Mouse (Mus musculus) gastrocnemius, postnatal 36 days (tissue): ENCODE measurements at regions not wholly inside any gene's neighbourhood (a gene's known extent, or its start where the extent isn't known, plus 50 kb on each side); places are given as distances from the start of the nearest gene placed in this dataset.
A peak's percentile ranks its signal among the peaks of the same experiment; 100 is the strongest.

Experiments used
- DNase-seq, 2 experiments: peaks; one replicate each; pipeline ENCODE4 v3.0.0; 2022
- intact Hi-C: fragments of 180-260 bp; cut with DNase I; formaldehyde crosslinking; loops from one replicate; pipeline ENCODE4 v1.15.1; 2025

- DNase-seq, result no peak
- intact Hi-C loops, result no loop called here
Measured at GRCm38 (mm10) chr14:25342865-25343565, 116.0 kb upstream of the Zmiz1 start.

DNA sequence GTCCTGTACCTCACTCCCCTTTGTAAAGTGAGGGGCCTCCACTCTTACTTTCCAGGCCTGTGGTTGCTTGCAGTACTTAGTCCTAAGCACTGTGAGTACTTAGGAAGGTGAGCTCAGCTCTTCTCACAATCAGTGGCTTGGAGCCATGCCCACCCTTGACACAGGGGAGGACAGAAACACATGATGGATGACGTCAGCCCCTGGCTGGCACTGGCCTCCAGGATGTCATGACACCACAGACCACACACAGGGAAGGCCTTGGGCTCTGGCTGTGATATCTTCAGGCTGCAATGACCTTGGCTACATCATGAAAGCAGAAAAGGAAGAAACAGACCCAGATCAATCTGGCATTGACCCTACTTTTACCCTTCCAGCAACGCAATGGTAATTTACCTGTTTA lies 113.0 kb upstream of the Zmiz1 start:
- DNase-seq, result no peak

GRCm38 (mm10) chr14:25346813-25347610 lies 112.0 kb upstream of the Zmiz1 start:
- intact Hi-C loops, result no loop called here
- DNase-seq, result no peak

More for the DNA sequence above, 113.0 kb upstream of the Zmiz1 start:
- intact Hi-C loops, result no loop called here

DNA sequence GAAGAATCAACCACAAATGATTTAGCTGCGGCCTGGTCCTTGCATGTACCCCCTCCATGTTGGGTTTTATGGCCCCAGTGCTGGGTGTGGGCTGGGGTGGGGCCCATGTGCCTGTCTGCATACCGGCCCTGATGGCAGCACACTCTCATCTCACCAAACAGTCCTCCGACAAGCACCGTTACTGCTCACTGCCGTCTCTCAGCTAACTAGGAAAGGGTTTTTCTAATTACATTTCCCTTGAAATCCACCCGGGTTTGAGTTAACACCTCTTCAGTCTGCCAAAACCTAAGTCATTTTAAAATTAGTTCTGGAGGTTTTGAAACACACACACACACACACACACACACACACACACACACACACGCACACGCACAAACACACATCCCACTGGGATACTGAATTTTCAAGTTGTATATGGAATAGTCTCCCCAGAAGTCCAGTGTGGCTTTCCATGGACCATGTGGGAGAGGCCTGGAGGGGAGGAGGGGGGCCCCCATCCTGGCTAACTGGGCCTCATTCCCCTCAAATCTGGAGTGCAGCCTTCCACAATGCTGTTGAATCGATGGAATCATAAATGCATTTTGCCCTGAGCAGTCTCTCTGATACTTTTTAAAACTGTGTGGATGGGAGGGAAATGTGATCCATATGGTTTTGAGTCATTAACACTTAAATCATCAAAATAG lies 108.6 kb upstream of the Zmiz1 start:
- intact Hi-C loops, result no loop called here
- no peak for DNase-seq

- DNase-seq, result peak; percentile 73 to 82
- intact Hi-C loops, result no loop called here
Measured at GRCm38 (mm10) chr14:25353804-25354203, 105.2 kb upstream of the Zmiz1 start.

DNA sequence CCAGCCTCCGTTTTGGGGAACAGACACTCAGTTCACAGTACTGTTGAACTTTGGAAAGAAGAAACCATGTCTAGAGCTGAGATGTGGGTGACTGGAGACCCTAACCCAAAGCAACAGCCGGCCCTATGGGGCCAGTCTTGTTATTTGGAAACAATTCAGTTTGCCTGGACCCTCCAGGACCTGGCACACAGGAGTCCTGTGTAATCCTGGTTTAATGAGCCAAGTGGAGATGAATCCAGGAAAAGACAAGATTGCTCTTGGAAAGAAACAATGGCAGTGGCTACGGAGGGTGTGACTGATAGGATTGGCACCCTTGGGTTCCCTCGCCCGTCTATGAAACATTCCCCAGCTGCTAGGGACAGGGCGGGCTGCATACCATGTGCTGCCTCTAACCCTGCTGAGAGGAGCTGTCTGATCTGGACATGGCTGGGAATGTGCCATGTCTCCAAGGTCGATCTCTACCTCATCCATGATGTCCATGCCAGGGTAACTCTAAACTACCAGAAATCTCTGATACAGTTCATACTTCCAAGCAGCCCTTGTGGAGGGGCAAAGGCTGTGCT lies 104.6 kb upstream of the Zmiz1 start:
- intact Hi-C loops, result no loop called here
- DNase-seq, result no peak

GRCm38 (mm10) chr14:25357805-25358204 lies 101.2 kb upstream of the Zmiz1 start:
- intact Hi-C loops, result no loop called here

GRCm38 (mm10) chr14:25359824-25360294 lies 99.1 kb upstream of the Zmiz1 start:
- intact Hi-C loops, result no loop called here
- DNase-seq, result peak; percentile 66

More at GRCm38 (mm10) chr14:25357805-25358204, 101.2 kb upstream of the Zmiz1 start:
- no peak for DNase-seq

GRCm38 (mm10) chr14:25360726-25361125 lies 98.3 kb upstream of the Zmiz1 start:
- intact Hi-C loops, result no loop called here
- DNase-seq, result no peak

GRCm38 (mm10) chr14:25361129-25361528 lies 97.9 kb upstream of the Zmiz1 start:
- no peak for DNase-seq
- intact Hi-C loops, result no loop called here

DNA sequence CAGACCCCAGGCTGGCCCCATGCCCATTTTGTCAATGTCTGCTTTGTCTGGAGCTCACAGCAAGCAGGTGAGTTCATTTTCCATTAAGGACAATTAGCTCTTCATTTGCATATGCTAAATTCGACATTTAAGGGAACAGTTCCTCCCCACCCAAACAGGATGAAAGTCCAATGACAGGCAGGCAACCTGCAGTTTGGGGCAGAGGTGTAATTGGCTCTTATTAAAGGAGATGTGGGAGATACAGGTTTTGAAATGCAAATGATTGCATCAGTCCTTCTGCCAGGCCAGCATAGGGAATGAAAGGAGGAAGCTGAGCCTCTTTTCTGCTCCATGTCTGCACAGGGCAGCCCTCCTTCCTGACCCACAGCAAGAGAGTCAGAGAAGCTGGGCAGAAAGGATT lies 96.2 kb upstream of the Zmiz1 start:
- no peak for DNase-seq
- intact Hi-C loops, result no loop called here

DNA sequence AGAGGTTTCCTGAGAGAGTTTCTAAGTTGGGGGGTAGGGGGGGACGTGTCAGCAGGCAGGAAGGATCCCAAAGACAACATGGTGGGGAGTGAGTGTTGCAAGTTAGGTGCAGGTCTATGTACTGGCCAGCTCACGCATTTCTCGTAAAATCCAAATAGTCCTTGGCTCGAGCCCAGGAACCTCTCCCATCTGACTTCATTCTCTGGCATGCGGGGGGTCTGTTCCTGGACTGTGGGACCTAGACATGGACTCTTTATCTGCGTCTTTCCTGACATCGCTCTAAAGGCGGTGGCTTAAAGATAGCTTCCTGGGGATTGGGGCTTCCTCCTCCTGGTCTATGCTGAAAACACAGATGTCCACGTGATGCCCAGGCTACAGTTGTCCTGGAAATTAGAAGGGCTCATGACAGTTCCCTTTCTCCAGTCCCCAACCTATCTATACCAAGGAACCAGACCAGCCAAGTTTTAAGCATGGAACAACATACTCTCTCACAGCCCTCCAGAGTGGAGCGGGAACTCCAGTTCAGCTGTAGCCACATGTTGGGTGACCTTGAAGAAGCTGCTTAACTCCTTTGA lies 93.7 kb upstream of the Zmiz1 start:
- intact Hi-C loops, result no loop called here
- DNase-seq, result peak in 1 of 2 experiments; percentile 52

DNA sequence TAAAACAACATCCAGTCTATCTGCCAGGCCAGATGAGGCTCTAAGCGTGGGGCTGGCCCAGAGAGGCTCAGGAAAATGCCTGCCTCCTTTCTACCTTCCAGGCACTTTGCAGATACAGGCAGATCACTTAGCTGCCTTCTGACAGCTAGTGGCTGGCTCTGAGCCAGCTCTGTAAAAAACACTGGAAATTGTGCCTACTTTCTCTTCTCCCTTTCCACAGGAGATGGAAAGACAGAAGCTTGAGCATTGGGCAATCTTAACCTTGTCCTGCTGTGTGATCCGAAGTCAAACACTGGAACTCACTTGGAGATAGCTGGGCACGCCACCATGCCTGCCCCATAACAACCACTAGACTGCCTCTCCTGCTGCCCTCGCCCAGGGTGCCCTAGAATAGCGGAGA lies 93.0 kb upstream of the Zmiz1 start:
- intact Hi-C loops, result no loop called here
- DNase-seq, result no peak

DNA sequence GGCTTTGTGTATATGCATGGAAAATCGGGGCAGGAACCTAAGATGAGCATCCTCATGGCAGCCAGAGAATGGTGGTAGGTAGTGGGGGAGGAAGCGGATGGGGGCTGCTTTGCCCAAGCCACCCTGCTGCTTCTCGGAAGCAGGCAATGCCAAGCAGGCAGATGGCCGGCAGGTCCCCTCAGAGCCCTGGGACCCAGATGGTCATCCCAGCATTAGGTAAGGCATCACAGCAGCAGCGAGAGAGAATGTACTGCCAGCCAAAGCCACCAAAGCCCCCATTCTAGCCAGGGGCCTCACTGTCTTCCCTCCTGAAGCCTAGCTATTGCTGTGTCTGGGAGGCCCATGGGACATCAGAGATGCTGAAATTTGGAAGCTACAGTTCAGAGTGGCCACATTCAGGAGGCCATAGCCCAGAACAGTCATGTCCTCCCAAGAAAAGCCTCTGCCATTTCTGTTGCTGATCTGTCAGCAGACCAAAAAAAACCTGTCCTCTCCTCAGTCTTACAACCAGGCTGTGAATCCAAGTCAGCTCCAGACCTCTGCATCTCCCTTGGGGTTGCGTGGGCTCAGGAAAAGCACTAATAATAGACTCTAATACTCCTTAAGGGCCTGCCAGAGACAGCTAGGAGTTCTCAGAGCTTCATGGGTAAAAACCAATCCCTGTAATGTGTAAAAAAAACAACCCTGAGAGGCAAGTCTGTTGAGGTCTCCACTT lies 88.5 kb upstream of the Zmiz1 start:
- DNase-seq, result no peak
- intact Hi-C loops, result loop anchor here (1.0 kb wide), 1 partner anchor 89 kb away; the partner anchor contains the start of gene Zmiz1

GRCm38 (mm10) chr14:25371021-25371400 lies 88.0 kb upstream of the Zmiz1 start:
- no peak for DNase-seq
- intact Hi-C loops, result loop anchor here (1.0 kb wide), 1 partner anchor 88 kb away; the partner anchor contains the start of gene Zmiz1

DNA sequence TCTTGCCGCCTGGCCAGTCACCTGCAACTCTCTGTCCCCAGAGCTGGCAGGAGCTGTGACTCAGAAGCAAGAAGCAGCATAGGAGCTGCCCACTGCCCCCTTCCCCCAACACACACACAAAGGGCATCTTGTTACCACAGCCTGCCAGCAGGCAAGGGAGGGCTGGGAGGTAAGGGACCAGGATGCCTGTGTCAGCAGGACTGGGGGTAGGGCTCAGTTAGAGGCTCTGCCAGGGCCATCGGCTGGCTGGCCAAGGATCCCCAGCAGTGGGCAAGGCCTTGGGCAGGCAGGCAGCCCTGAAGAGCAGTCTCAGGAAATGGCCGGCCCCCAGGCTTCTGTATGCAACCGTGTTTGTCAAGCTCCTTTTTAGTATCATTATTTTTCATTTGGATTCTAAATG lies 87.3 kb upstream of the Zmiz1 start:
- intact Hi-C loops, result loop anchor here (1.0 kb wide), 1 partner anchor 88 kb away; the partner anchor contains the start of gene Zmiz1
- DNase-seq, result peak; percentile 41 to 54

- intact Hi-C loops, result no loop called here
- no peak for DNase-seq
Measured at GRCm38 (mm10) chr14:25372581-25372980, 86.4 kb upstream of the Zmiz1 start.

DNA sequence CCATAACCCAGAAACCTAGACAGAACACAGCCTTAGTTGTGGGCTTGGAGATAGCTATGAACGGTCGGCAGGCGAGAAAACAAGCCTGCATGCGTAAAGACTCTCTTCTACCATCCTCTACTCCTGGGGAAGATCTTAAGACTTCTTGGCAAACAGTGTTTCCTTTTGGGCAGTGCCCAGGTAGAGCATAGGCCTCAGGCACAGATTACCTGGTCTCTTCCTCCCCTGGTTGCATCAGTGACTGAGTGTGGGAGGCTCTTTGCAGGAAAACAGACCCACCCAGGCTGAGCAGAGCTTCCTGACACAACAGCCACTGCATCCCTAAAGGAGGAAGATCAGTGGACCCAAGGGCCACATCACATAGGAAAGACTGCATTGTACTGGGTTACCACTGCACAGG lies 85.8 kb upstream of the Zmiz1 start:
- intact Hi-C loops, result no loop called here

GRCm38 (mm10) chr14:25375001-25375400 lies 84.0 kb upstream of the Zmiz1 start:
- intact Hi-C loops, result no loop called here

More for the DNA sequence above, 85.8 kb upstream of the Zmiz1 start:
- no peak for DNase-seq

GRCm38 (mm10) chr14:25377091-25377490 lies 81.9 kb upstream of the Zmiz1 start:
- DNase-seq, result no peak
- intact Hi-C loops, result no loop called here

More at GRCm38 (mm10) chr14:25375001-25375400, 84.0 kb upstream of the Zmiz1 start:
- DNase-seq, result no peak
